Mouse (Mus musculus): ENCODE data around the gene AF067063. TPM values are rescaled to one million over a fixed set of nuclear protein-coding genes. Genes with fewer than 3 reads are reported as not detected.

Gene AF067063
- total RNA-seq, 2 experiments from 2014 or later: not detected

Other genes starting within 250 kb of the AF067063 start
- under 1 TPM; 0.20 to 0.22 TPM for gene Ccl28, start 206.4 kb downstream of the AF067063 start, total RNA-seq (2021)
- gene Hmgcs1, start 139.8 kb downstream of the AF067063 start, total RNA-seq (2021): 10 to 100 TPM; 25.6 to 28.7 TPM
- gene Nim1k, start 74.3 kb downstream of the AF067063 start, total RNA-seq (2021): 1 to 10 TPM in 1 of 2 experiments, under 1 TPM in 1; 0.76 to 1.3 TPM
- gene Zfp131, start 39.3 kb downstream of the AF067063 start, total RNA-seq (2021): 10 to 100 TPM; 19.1 to 19.2 TPM
- not detected for gene D13Ertd608e, start 5.8 kb upstream of the AF067063 start, total RNA-seq (2021)
- gene Tcstv1, start 64.6 kb upstream of the AF067063 start, total RNA-seq (2021): not detected
- not detected for gene Gm21761, start 99.1 kb upstream of the AF067063 start, total RNA-seq (2021)
- not detected for gene B020031M17Rik, start 120.6 kb upstream of the AF067063 start, total RNA-seq (2021)
- gene Gm36079, start 196.8 kb upstream of the AF067063 start, total RNA-seq (2021): not detected
- gene Gm21188, start 222.0 kb upstream of the AF067063 start, total RNA-seq (2021): under 1 TPM in 1 of 2 experiments, not detected in 1; 0.17 TPM